In genomic region chr10:40301181-40302075, GRCm38 (mm10) we compare ENCODE assay signal across 8 mouse cellular contexts. TPM values are rescaled to one million over a fixed set of nuclear protein-coding genes. Genes with fewer than 3 reads are reported as not detected.
DNase-seq lines count a peak whose midpoint lies in the region; ATAC-seq lines count a peak whose summit lies in the region.
"Not testable (repeated sequence)": the region's sequence is repeated elsewhere in the genome, so short reads cannot be mapped to it uniquely, and the experiment has no call there.

No protein-coding gene starts in this region.

- H3K36me3 ChIP-seq in hindbrain, embryonic 13.5 days, result not testable (repeated sequence)

- H3K9ac ChIP-seq in hindbrain, embryonic 13.5 days, result peak overlapping the region; percentile 97

- H3K27ac ChIP-seq in hindbrain, embryonic 13.5 days, result peak overlapping the region; percentile 93

- H3K9me3 ChIP-seq in hindbrain, embryonic 13.5 days, result not testable (repeated sequence)

- H3K27me3 ChIP-seq in hindbrain, embryonic 13.5 days, result not testable (repeated sequence)

- DNase-seq in NIH3T3 (ENCODE audit: low read depth), result peak; percentile 65
- DNase-seq in cerebellum, adult 9-11 months, result peak; percentile 65
- DNase-seq in forelimb bud, embryonic 11.5 days (ENCODE audit: low read depth, low spot score), result peak; percentile 30
- DNase-seq in left cerebral cortex, adult 18-20 months (ENCODE audit: low spot score in 2 of 2), result peak; percentile 11 to 37
- peak; percentile 26 for DNase-seq in lung, postnatal 14 days
- DNase-seq in ovary, postnatal 36 days (ENCODE audit: low spot score), result peak; percentile 57
- peak; percentile 58 for DNase-seq in thymus, postnatal 0 days (ENCODE audit: low spot score)

- H3K4me3 ChIP-seq in hindbrain, embryonic 13.5 days, result peak overlapping the region; percentile 97

- peak overlapping the region; percentile 75 for H3K4me2 ChIP-seq in hindbrain, embryonic 13.5 days

- peak; percentile 23 for ATAC-seq in hindbrain, embryonic 13.5 days (ENCODE audit: low FRiP score)

- peaks cover 30% of the 10 kb centered on the region for H3K4me1 ChIP-seq in hindbrain, embryonic 13.5 days (replicated peaks)

- under 1% methylated on average over 63 of the region's 91 CpGs for WGBS in hindbrain, embryonic 13.5 days

RNA-seq across cellular contexts. Expression of gene Amd1, which starts 0.6 kb away (rescaled TPM):
- 40.4 and 43.3 TPM in 2 replicates for polyA plus RNA-seq in hindbrain, embryonic 13.5 days (2015; fragmentation: Nextera tagmentation; extraction: Ambion mirVana)
- 10 to 100 TPM; 88.6 to 92.4 TPM for total RNA-seq in left cerebral cortex, adult 18-20 months (2021)
- 40.1 and 40.3 TPM in 2 replicates for polyA plus RNA-seq in thymus, postnatal 0 days (2015; fragmentation: Nextera tagmentation; extraction: Ambion mirVana)

RNA-seq across cellular contexts. Expression of gene Cdk19, which starts 37.9 kb away (rescaled TPM):
- polyA plus RNA-seq in hindbrain, embryonic 13.5 days (2015; fragmentation: Nextera tagmentation; extraction: Ambion mirVana), result 11.0 and 12.7 TPM in 2 replicates
- total RNA-seq in left cerebral cortex, adult 18-20 months (2021), result 10 to 100 TPM; 47.5 to 49.0 TPM
- 15.8 and 19.7 TPM in 2 replicates for polyA plus RNA-seq in thymus, postnatal 0 days (2015; fragmentation: Nextera tagmentation; extraction: Ambion mirVana)

RNA-seq across cellular contexts. Expression of gene Gtf3c6, which starts 43.5 kb away (rescaled TPM):
- 102 and 105 TPM in 2 replicates for polyA plus RNA-seq in hindbrain, embryonic 13.5 days (2015; fragmentation: Nextera tagmentation; extraction: Ambion mirVana)
- total RNA-seq in left cerebral cortex, adult 18-20 months (2021), result 10 to 100 TPM; 19.5 to 20.7 TPM
- polyA plus RNA-seq in thymus, postnatal 0 days (2015; fragmentation: Nextera tagmentation; extraction: Ambion mirVana), result 69.9 and 74.1 TPM in 2 replicates

RNA-seq across cellular contexts. Expression of gene Rpf2, which starts 54.6 kb away (rescaled TPM):
- 72.6 and 81.7 TPM in 2 replicates for polyA plus RNA-seq in hindbrain, embryonic 13.5 days (2015; fragmentation: Nextera tagmentation; extraction: Ambion mirVana)
- 10 to 100 TPM; 18.2 to 18.4 TPM for total RNA-seq in left cerebral cortex, adult 18-20 months (2021)
- polyA plus RNA-seq in thymus, postnatal 0 days (2015; fragmentation: Nextera tagmentation; extraction: Ambion mirVana), result 94.7 and 98.0 TPM in 2 replicates

Comparison
In these comparisons a context has a peak if more than half of its experiments do, and no peak if none do; other contexts are left out.
1. Peak in every context shown above with its lines: DNase-seq, ATAC-seq, H3K4me3 ChIP-seq and H3K27ac ChIP-seq.